Mouse (Mus musculus) right cerebral cortex, postnatal 25 days (tissue): ENCODE measurements around the gene Thbs3.
A peak's percentile ranks its signal among the peaks of the same experiment; 100 is the strongest.

Experiments
- DNase-seq: peaks from one replicate; pipeline ENCODE4 v3.0.0; 2022

The Thbs3 gene

DNA sequence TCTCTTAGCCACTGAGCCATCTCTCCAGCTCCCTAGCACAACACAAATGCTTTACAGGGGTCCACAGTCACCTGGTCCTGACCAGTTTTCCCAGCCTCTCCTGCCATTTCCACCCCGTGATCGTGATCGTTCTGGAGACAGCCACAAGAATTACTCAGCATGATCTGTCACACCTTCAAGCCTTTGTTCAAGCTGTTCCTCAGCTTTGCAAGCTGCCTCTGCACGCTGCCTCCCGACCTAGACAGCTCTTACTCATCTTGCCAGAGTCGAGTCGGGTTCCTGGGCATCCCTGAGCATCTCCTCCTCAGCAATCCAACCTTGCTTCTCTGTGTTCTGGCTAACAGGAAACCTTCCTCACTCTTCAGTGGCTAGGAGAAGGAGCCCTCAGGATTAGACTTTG, 44.1 kb downstream of the Thbs3 start, which contains the start of gene Dpm3:
Dpm3 (plus strand) TSS at position 283 of the 400 bp plus-strand sequence.
- no peak for DNase-seq

DNA sequence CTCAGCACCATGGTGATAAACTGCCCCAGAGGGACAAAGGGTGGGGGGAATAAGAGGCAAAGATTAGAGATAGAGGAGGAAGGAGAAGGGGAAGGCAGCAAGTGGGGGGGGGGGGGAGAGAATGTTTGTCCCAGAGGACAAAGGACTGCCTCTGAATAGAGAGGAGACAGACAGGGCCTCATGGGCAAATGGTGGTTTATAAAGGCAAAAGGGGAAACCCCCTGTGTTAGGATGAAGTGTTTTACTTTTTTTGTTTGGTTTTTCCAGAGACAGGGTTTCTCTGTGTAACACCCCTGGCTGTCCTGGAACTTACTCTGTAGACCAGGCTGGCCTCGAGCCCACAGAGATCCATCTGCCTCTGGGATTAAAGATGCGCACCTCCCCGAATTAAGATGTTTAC, 45.2 kb downstream of the Thbs3 start:
- DNase-seq: no peak

DNA sequence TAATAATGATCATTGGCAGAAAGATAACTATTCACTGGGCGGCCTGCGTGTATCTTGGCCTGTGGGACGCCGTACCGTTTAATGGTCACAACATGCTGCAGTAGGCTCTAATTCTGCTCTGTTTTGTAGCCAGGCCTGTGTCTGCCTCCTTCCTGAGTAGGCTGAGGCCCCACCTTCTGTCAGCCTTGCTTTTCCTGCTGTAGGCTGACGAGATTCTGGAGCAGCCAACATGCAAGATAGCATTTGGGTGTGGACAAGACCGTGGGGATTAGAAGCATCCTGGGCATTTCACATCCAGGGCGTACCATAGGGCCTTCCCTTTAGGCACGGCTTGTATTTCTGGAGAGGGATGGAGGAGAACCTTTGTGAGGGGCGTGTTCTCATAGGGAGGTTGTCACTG, 47.4 kb downstream of the Thbs3 start:
- no peak for DNase-seq

DNA sequence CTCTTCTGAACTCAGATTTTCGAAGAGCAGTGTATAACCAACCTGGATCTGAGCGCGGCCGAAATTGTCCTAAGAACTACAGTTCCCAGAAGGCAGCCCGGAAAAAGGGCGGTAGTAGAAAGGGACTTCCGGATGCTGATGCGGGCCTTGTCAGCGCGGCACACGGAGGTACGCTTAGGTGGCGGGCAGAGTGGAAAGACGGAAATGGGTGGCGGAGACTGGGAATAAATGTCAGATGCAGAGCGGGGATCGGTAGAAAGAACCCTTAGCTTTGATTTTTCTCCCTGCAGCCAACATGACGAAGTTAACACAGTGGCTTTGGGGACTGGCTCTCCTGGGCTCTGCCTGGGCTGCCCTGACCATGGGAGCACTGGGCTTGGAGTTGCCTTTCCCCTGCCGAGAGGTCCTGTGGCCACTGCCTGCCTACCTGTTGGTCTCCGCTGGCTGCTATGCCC, 51.5 kb downstream of the Thbs3 start:
- peak; percentile 83 for DNase-seq

DNA sequence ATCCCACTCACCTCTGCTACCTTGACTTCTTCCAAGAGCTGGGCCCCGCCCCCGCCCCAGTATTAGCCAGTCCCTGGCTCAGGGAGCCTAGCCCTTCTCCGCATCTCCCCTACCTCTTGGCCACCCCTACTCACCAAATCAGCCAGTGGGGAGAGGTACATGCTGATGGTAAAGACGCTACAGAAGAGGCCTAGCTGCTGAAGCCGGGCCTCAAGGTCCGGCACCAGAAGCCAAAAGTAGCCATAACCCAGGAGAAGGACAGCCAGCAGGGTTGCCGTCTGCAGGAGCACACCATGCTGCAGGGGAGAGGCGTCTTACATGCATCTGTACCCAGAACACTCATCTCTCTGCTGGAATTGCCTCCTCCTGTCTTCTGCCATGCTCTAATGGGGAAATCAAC, 53.9 kb downstream of the Thbs3 start:
- DNase-seq: no peak

DNA sequence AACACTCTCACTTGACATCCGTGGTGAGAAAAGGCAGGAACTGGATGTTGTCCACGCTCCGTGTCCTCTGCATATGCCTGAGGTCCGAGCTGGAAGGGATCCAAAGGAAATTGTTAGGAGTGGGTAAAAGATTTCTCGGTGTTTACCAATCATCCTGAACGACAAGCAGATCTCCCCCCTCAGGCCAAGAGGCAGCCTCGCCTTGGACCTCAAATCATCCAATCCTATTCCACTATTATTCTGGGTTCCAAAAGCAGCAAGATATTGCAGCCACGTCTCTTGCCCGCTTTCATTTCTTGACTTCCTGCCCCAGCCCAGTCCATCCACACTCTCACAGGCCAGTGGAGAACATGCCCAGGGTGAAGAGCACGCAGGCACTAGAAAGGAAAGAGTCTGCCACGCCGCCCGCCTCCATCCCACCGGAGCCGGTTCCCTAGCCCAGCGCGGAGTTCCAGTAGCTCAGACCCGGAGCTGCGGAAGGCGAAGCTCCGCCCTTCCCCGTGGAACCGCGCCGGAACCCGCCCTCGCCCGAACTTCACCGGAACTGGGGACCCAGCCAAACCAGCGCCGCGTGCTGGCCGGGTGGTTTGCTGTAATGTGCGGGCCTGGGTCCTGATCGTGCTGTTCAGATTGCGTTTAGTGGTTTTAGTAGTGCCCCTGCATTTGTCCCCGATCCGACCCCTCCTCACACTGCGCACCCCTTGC, 55.2 kb downstream of the Thbs3 start, which contains the start of gene Slc50a1:
Slc50a1 (minus strand) TSS at position 520 of the 705 bp plus-strand sequence.
- peak; percentile 84 for DNase-seq

DNA sequence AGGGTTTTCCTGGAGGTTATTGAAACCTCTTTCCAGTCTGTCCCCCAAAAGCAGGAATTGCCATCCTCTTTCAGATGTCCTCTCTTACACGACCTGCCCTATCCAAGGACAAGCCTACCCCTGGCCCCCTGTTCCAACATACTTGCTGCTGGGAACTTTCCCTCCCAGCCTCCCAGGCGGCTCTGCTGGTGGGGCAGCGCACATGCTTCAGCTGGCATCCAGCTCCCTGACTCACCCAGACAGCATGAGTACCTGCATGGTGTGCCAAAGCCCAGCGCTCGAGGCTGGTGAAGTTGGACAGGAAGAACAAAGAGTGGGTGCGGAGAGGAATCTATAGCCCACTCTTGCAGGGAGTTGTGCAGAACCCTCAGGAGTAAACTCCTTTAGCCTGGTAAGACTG, 55.9 kb downstream of the Thbs3 start:
- DNase-seq: peak; percentile 83

DNA sequence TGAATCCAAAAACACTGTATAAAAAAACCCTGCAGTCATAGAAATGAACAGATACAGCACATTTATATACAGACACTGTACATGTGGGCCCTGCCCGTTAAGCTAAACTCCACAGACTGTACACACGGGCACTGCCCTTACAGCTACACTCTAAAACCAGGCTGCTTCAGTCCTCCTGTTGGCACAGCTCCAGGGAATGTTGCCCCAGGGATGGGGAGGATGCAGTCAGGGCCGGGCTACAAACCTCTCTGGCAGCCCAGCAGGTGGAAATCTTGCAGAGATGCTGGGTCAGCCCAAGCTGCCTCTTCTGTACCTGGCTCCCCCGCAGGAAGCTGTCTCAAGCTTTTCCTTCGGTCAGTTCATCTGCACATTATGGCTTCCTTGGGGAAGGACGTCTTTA, 56.8 kb downstream of the Thbs3 start:
- no peak for DNase-seq

DNA sequence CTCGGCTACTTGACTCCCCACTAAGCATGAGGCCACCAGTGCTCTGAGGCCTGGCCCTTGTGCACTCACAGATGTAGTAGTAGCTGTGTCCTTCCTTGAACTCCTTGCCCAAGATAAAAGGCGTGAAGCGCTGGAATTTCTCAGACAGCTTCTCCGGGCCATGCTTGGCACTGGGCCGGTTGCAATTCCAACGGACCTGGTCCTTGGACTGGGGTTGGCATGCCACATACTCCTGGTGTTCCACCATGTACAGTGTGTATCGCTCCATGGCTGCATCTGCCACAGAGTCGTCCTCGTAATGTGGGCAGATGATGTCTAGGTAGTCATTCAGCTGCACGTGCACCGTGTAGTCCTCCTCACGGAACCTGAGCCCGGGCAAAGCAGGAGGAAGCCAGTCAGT, 61.1 kb downstream of the Thbs3 start:
- DNase-seq: no peak
